Mouse (Mus musculus): ENCODE measurements around the gene Rpp25l.

The Rpp25l gene

DNA sequence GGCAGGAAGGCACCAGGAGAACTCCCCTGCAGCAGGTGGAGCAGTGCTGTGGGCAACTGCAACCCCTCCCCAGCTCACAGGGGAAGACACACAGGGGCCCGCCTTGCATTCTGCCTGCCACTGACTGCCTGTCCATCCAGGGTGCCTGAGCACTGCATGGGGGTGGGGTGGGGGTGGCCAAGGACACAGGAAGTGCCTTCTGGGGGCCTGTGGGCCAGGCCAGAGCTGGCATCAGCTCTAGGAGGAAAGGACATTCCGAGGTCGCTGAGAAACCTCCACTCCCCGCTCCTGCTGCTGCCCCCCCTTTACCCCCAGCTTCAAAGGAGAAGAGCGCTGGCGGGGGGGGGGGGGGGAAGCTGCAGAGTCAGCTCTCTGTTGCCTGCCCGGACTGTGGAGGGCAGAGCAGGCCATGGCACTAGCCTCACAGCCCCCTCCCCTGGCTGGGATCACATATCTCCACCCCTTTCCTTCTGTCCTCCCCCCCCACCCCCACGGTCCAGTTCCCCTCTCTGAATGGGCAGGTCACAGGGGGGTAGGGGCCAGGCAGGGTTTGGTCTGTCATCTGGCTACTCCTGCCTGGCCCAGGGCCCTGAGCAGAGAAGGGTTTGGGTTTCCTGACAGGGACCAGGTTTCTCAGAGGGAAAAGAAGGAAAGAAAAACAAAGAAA lies 48.2 kb downstream of the Rpp25l start:
- DNase-seq: no peak

DNA sequence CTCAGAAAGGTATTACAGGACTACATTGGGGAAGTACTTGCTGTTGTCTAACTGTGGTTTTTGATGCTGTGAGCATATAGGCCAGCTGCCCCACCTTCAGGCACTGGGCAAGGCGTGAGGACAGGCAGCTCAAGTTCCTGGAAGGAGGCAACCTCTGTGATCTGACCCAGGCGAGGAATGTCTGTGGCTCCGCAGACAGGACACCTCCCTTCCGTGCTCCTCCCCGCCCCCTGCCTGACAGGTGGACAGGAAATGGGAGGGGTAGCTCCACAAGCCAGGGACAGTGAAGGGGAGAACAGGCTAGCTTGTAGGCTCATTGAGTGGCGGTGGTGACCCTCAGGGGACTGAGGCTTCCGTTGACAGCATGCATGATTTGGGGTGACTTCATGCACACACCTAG lies 48.8 kb downstream of the Rpp25l start:
- DNase-seq: no peak

DNA sequence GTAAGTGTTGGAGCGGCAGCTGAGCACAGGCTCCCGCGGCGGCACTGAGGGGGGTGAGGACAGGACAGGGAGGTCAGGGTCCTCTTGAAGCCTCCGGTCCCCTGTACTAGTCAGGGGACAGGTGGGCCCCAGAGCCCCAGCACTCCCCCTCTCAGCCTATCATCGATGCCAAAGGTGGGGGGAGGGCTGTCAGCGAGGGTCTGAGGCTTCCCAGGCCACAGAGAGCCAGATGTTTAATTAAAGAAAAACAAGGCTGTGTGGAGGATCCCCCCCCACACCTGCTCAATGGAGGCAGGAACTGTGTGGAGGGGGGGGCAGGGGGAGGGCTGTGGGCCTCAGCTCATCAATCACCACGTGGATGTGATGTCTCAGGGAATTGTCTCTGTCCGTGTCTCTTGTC lies 49.7 kb downstream of the Rpp25l start:
- no peak for DNase-seq

DNA sequence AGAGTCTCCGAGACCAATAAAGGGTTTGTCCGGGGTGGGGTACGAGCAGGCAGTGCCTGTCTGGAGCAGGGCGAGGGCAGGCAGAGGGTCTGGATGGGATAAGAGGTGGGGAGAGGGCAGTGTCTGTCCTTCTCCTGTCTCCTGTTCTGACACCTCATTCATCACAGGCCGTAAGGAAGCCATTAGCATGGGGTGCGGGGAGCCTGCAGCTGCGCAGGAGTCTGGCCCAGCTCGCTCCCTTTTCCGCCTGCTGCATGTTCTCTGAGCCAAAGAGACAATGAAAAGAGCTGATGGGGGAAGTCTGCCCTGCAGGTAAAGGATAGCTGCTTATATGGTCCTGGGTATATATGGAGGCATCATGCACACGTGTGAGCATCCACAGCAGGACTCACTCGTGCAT lies 50.6 kb downstream of the Rpp25l start:
- no peak for DNase-seq

All from thymus, postnatal 4 days (tissue).